Mouse (Mus musculus): ENCODE measurements around the gene Zan. TPM values are rescaled to one million over a fixed set of nuclear protein-coding genes. Genes with fewer than 3 reads are reported as not detected.
A peak's percentile ranks its signal among the peaks of the same experiment; 100 is the strongest.

Gene Zan
- polyA plus RNA-seq, 1 experiment from 2014 or later = 0.15 TPM

DNA sequence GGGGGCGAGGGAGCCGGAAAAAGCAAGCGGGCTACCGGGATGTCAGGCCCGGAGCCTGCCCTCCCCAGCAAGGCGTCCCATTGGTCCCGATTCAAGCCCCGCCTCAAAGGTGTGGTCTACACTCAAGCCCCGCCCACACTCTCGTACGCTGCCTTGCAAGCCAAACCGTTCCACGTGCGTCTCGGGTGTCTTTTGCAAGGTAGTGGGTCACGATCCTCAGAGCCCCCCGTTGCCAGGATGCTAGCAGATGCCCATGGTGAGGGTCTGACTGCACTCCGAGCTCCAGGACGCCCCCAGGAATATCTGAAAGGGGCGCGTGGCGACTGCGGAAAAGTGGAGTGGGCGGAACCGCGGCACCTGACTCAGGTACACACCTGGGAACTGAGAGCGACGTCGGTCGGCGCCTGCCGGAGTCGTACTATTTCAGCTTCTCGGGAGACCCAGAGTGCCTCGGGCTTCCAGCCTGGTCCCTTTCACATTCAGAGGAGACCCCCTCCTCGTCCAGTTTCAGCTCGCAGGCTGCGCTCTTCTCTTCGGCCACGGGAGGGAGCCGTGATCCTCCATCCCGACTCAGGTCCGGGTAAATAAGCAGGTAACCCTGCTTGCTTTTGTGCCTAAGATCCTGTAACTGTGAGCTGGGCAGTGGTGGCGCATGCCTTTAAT is 143.2 kb downstream of the Zan start, which contains the start of gene Slc12a9:
Slc12a9 (minus strand) TSS at position 86 of the 663 bp plus-strand sequence.
- Histone ChIP-seq H3K36me3 (ENCODE audit: control insufficient read depth, insufficient read depth) (no peaks in the 10 kb centered on the region), H3K9ac (replicated peaks; ENCODE audit: low read depth, low read length) (peak within 1 kb of the TSS; percentile 87), H3K9me3 (ENCODE audit: control insufficient read depth, low read length) (no peaks in the 10 kb centered on the region), H3K4me1 (replicated peaks; ENCODE audit: control insufficient read depth, insufficient read depth, low read length) (peaks cover 12% of the 10 kb centered on the region), H3K27me3 (replicated peaks; ENCODE audit: control insufficient read depth, insufficient read depth, low read length) (no peaks in the 10 kb centered on the region), H3K4me3 (replicated peaks; ENCODE audit: low read length) (peak within 1 kb of the TSS; percentile 77), H3K4me2 (ENCODE audit: low read length) (peak within 1 kb of the TSS; percentile 92), H3K27ac (ENCODE audit: low read length) (peak within 1 kb of the TSS; percentile 37; the same call in 1 of the 2 replicates)
- peak; percentile 87 for ATAC-seq
- WGBS = under 1% methylated on average over 44 of the region's 44 CpGs

DNA sequence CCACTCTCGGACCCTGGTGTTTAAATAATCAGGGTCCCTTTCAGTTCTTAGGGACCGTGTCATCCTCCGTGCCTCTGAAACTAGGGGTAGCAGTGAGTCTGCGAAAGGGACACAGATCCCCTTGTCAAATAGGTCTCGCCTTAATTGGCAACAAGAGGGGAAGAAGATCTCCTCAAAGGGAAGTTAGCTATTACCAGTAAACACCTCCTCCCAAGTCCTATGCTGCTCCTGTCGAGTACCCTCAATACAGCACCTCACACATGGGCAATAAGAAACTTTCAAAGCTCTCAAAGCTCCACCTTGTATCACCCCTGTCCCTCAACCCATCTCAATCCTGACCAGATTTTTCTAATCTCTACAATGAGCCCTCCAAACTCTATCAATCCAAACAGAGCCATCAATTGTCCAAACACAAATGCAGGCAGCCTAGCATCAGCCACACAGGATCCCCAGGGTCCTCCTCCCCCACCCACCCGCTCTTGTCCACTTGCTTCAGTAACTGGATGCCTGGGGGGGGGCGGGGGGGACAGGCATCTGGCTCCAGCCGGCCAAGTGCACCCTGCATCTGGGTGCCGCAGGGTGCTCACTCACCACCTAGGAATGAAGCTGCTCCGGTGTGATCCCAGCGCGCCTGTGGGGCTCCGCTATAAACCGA is 143.9 kb downstream of the Zan start:
- H3K27ac ChIP-seq (ENCODE audit: low read length) = peak overlapping the region; percentile 37; the same call in 1 of the 2 replicates
- peak overlapping the region; percentile 92 for H3K4me2 ChIP-seq (ENCODE audit: low read length)
- H3K27me3 ChIP-seq (replicated peaks; ENCODE audit: control insufficient read depth, insufficient read depth, low read length) = no peaks in the 10 kb centered on the region
- H3K36me3 ChIP-seq (ENCODE audit: control insufficient read depth, insufficient read depth) = no peaks in the 10 kb centered on the region
- H3K9me3 ChIP-seq (ENCODE audit: control insufficient read depth, low read length) = no peaks in the 10 kb centered on the region
- H3K9ac ChIP-seq (replicated peaks; ENCODE audit: low read depth, low read length) = peak overlapping the region; percentile 87
- WGBS = 14% methylated on average over 15 of the region's 15 CpGs
- peak overlapping the region; percentile 77 for H3K4me3 ChIP-seq (replicated peaks; ENCODE audit: low read length)
- peaks cover 10% of the 10 kb centered on the region for H3K4me1 ChIP-seq (replicated peaks; ENCODE audit: control insufficient read depth, insufficient read depth, low read length)
- ATAC-seq = no peak

DNA sequence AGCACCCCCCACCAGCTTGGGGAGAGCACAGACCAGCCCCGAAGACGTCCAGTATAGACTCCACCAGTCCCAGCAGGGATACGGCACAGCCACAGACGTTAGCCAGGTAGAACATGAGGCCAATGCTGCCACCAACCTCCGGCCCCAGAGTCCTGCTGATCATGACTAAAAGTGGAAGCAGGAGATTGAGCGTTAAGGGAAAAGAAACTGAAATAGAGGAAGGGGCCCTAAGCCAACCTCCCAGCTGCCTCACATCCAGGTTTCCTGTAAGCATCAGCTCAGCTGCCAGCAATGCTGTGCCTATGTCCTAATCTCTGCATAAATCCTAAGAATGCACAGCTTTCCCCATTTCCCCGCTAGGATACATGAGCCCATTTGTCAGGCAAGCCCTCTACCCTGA is 146.0 kb downstream of the Zan start:
- Histone ChIP-seq H3K27ac (ENCODE audit: low read length) (no peak overlapping the region), H3K27me3 (replicated peaks; ENCODE audit: control insufficient read depth, insufficient read depth, low read length) (no peaks in the 10 kb centered on the region), H3K4me1 (replicated peaks; ENCODE audit: control insufficient read depth, insufficient read depth, low read length) (peaks cover 10% of the 10 kb centered on the region), H3K36me3 (ENCODE audit: control insufficient read depth, insufficient read depth) (no peaks in the 10 kb centered on the region), H3K4me2 (ENCODE audit: low read length) (no peak overlapping the region), H3K9me3 (ENCODE audit: control insufficient read depth, low read length) (no peaks in the 10 kb centered on the region), H3K9ac (replicated peaks; ENCODE audit: low read depth, low read length) (no peak overlapping the region), H3K4me3 (replicated peaks; ENCODE audit: low read length) (no peak overlapping the region)
- 90% methylated on average over 7 of the region's 7 CpGs for WGBS
- no peak for ATAC-seq

Other genes starting within 250 kb of the Zan start
- gene Ache, start 189.5 kb downstream of the Zan start, polyA plus RNA-seq (2015; fragmentation: Nextera tagmentation; extraction: Ambion mirVana) = 10.2 and 17.2 TPM in 2 replicates
- 6.1 and 8.9 TPM in 2 replicates for gene Ufsp1, start 182.4 kb downstream of the Zan start, polyA plus RNA-seq (2015; fragmentation: Nextera tagmentation; extraction: Ambion mirVana)
- 119 and 125 TPM in 2 replicates for gene Srrt, start 169.4 kb downstream of the Zan start, polyA plus RNA-seq (2015; fragmentation: Nextera tagmentation; extraction: Ambion mirVana)
- gene Trip6, start 162.7 kb downstream of the Zan start, polyA plus RNA-seq (2015; fragmentation: Nextera tagmentation; extraction: Ambion mirVana) = 17.0 and 17.9 TPM in 2 replicates
- 17.7 and 26.0 TPM in 2 replicates for gene Slc12a9, start 143.5 kb downstream of the Zan start, polyA plus RNA-seq (2015; fragmentation: Nextera tagmentation; extraction: Ambion mirVana)
- 6.1 and 8.1 TPM in 2 replicates for gene Ephb4, start 127.0 kb downstream of the Zan start, polyA plus RNA-seq (2015; fragmentation: Nextera tagmentation; extraction: Ambion mirVana)
- gene Pop7, start 25.5 kb upstream of the Zan start, polyA plus RNA-seq (2015; fragmentation: Nextera tagmentation; extraction: Ambion mirVana) = 66.8 and 74.7 TPM in 2 replicates
- 16.5 and 20.2 TPM in 2 replicates for gene Gigyf1, start 41.5 kb upstream of the Zan start, polyA plus RNA-seq (2015; fragmentation: Nextera tagmentation; extraction: Ambion mirVana)
- not detected in 2 replicates for gene Epo, start 56.2 kb upstream of the Zan start, polyA plus RNA-seq (2015; fragmentation: Nextera tagmentation; extraction: Ambion mirVana)
- 498 and 517 TPM in 2 replicates for gene Gnb2, start 56.4 kb upstream of the Zan start, polyA plus RNA-seq (2015; fragmentation: Nextera tagmentation; extraction: Ambion mirVana)
- 254 and 298 TPM in 2 replicates for gene Actl6b, start 76.5 kb upstream of the Zan start, polyA plus RNA-seq (2015; fragmentation: Nextera tagmentation; extraction: Ambion mirVana)
- gene Tfr2, start 92.8 kb upstream of the Zan start, polyA plus RNA-seq (2015; fragmentation: Nextera tagmentation; extraction: Ambion mirVana) = 2.3 and 3.1 TPM in 2 replicates
- 43.5 and 43.7 TPM in 2 replicates for gene Mospd3, start 124.0 kb upstream of the Zan start, polyA plus RNA-seq (2015; fragmentation: Nextera tagmentation; extraction: Ambion mirVana)
- 10.6 and 18.3 TPM in 2 replicates for gene Pcolce, start 136.7 kb upstream of the Zan start, polyA plus RNA-seq (2015; fragmentation: Nextera tagmentation; extraction: Ambion mirVana)
- 0.23 and 0.25 TPM in 2 replicates for gene Fbxo24, start 151.9 kb upstream of the Zan start, polyA plus RNA-seq (2015; fragmentation: Nextera tagmentation; extraction: Ambion mirVana)
- gene Lrch4, start 152.1 kb upstream of the Zan start, polyA plus RNA-seq (2015; fragmentation: Nextera tagmentation; extraction: Ambion mirVana) = 19.1 and 19.3 TPM in 2 replicates
- 5.1 and 8.7 TPM in 2 replicates for gene Gm20605, start 152.1 kb upstream of the Zan start, polyA plus RNA-seq (2015; fragmentation: Nextera tagmentation; extraction: Ambion mirVana)
- gene Sap25, start 164.3 kb upstream of the Zan start, polyA plus RNA-seq (2015; fragmentation: Nextera tagmentation; extraction: Ambion mirVana) = 5.2 and 10.4 TPM in 2 replicates
- 0.09 TPM in 1 of 2 replicates, not detected in the other for gene Irs3, start 168.7 kb upstream of the Zan start, polyA plus RNA-seq (2015; fragmentation: Nextera tagmentation; extraction: Ambion mirVana)
- 19.4 and 21.2 TPM in 2 replicates for gene Agfg2, start 207.7 kb upstream of the Zan start, polyA plus RNA-seq (2015; fragmentation: Nextera tagmentation; extraction: Ambion mirVana)